Mouse (Mus musculus) E14TG2a.4 (cell line): ENCODE measurements around the gene Srgap1.

Experiments used
- CTCF ChIP-seq: conservative IDR thresholded peaks from 2 replicates; pipeline ENCODE4 v1.5.1; 2014; ENCODE audit warnings: low read length
- POU5F1 ChIP-seq: IDR thresholded peaks from 2 replicates; pipeline ENCODE4 v1.6.1; 2014; ENCODE audit warnings: low read length, borderline replicate concordance

GRCm38 (mm10) chr10:121886805-121887204, 160.3 kb downstream of the Srgap1 start:
- TF ChIP-seq CTCF, result no peak
- no peak for TF ChIP-seq POU5F1
